Mouse (Mus musculus) kidney, embryonic 15.5 days (tissue): ENCODE data around the gene Sec1. TPM values are rescaled to one million over a fixed set of nuclear protein-coding genes. Genes with fewer than 3 reads are reported as not detected.

Source experiments
- ATAC-seq: fragments of 200-750 bp; cut with Nextera tagmentation; replicated peaks from 2 replicates; pipeline ENCODE4 v1.8.0; 2017; ENCODE audit warnings: moderate TSS enrichment; ENCODE audit not compliant: low FRiP score
- H3K27ac ChIP-seq: fragments of 300-500 bp; sonication (generic); 2 replicates; pipeline ENCODE4 v1.5.1; 2015; ENCODE audit warnings: mild to moderate bottlenecking, inconsistent platforms
- H3K27me3 ChIP-seq: fragments of 300-500 bp; sonication (generic); 2 replicates; pipeline ENCODE4 v1.6.1; 2015; ENCODE audit warnings: inconsistent platforms
- H3K36me3 ChIP-seq: fragments of 300-500 bp; sonication (generic); 2 replicates; pipeline ENCODE4 v1.6.1; 2015; ENCODE audit warnings: inconsistent platforms
- H3K4me1 ChIP-seq: fragments of 300-500 bp; sonication (generic); 2 replicates; pipeline ENCODE4 v1.6.1; 2015; ENCODE audit warnings: inconsistent platforms
- H3K4me2 ChIP-seq: fragments of 300-500 bp; sonication (generic); 2 replicates; pipeline ENCODE4 v1.6.1; 2015; ENCODE audit warnings: moderate library complexity, mild to moderate bottlenecking, inconsistent platforms
- H3K4me3 ChIP-seq: fragments of 300-500 bp; sonication (generic); replicated peaks from 2 replicates; pipeline ENCODE4 v1.5.1; 2015; ENCODE audit warnings: mild to moderate bottlenecking, inconsistent platforms
- H3K9ac ChIP-seq: fragments of 300-500 bp; sonication (generic); 2 replicates; pipeline ENCODE4 v1.6.1; 2015; ENCODE audit warnings: mild to moderate bottlenecking, inconsistent platforms
- H3K9me3 ChIP-seq: fragments of 300-500 bp; sonication (generic); replicated peaks from 2 replicates; pipeline ENCODE4 v1.6.1; 2016; ENCODE audit warnings: inconsistent platforms
- WGBS: fragments of 180-500 bp; shearing (Covaris S2); methylation state at CpG from one replicate; pipeline ENCODE4 v1.1.7; 2015; ENCODE audit warnings: mixed read lengths; 5-methylcytosine and 5-hydroxymethylcytosine counted together
- polyA plus RNA-seq: library from polyadenylated mRNA; unstranded; fragments of >200 nt; fragmentation: Nextera tagmentation; extraction: Ambion mirVana; gene quantifications from 2 replicates; pipeline ENCODE4 v1.2.1, GENCODE M21; 2015

The Sec1 gene
- polyA plus RNA-seq, 1 experiment from 2014 or later: 0.29 TPM

- no peak for ATAC-seq
- Histone ChIP-seq H3K4me2 (peak overlapping the region; percentile 76), H3K4me3 (peak overlapping the region; percentile 47), H3K27ac (peak overlapping the region; percentile 57), H3K9me3 (no peaks in the 10 kb centered on the region), H3K27me3 (no peaks in the 10 kb centered on the region), H3K9ac (no peak overlapping the region), H3K36me3 (peaks cover 8% of the 10 kb centered on the region; the same call in 1 of the 2 replicates), H3K4me1 (peaks cover 72% of the 10 kb centered on the region)
- WGBS: 41% methylated on average over 17 of the region's 17 CpGs
Measured at GRCm38 (mm10) chr7:45641391-45642040, 52.7 kb downstream of the Sec1 start.

GRCm38 (mm10) chr7:45640191-45640957, 53.8 kb downstream of the Sec1 start:
- no peak overlapping the region for H3K9ac ChIP-seq
- no peaks in the 10 kb centered on the region for H3K9me3 ChIP-seq
- WGBS: 60% methylated on average over 19 of the region's 19 CpGs
- peaks cover 14% of the 10 kb centered on the region; the same call in 1 of the 2 replicates for H3K36me3 ChIP-seq
- H3K4me2 ChIP-seq: 0 out of 2 replicates have a peak overlapping the region, but pooled peaks have one; percentile 33
- H3K4me1 ChIP-seq: peaks cover 82% of the 10 kb centered on the region
- peak overlapping the region; percentile 57 for H3K27ac ChIP-seq
- H3K4me3 ChIP-seq: no peak overlapping the region
- no peak for ATAC-seq
- H3K27me3 ChIP-seq: no peaks in the 10 kb centered on the region

GRCm38 (mm10) chr7:45639561-45640027, 54.6 kb downstream of the Sec1 start, which contains the start of gene Mamstr:
Mamstr (plus strand) TSS chr7:45639977.
- Histone ChIP-seq H3K4me1 (peaks cover 84% of the 10 kb centered on the region), H3K9me3 (no peaks in the 10 kb centered on the region), H3K4me2 (peak within 1 kb of the TSS; percentile 55), H3K27me3 (no peaks in the 10 kb centered on the region), H3K4me3 (no peak within 1 kb of the TSS), H3K36me3 (peaks cover 14% of the 10 kb centered on the region; the same call in 1 of the 2 replicates), H3K9ac (no peak within 1 kb of the TSS), H3K27ac (peak within 1 kb of the TSS; percentile 57)
- no peak for ATAC-seq
- 26% methylated on average over 19 of the region's 19 CpGs for WGBS

- no peaks in the 10 kb centered on the region for H3K27me3 ChIP-seq
- peaks cover 78% of the 10 kb centered on the region for H3K4me1 ChIP-seq
- H3K9me3 ChIP-seq: no peaks in the 10 kb centered on the region
- WGBS: 21% methylated on average over 29 of the region's 29 CpGs
- H3K36me3 ChIP-seq: peaks cover 14% of the 10 kb centered on the region; the same call in 1 of the 2 replicates
- peak; percentile 79 for ATAC-seq
- peak overlapping the region; percentile 55 for H3K4me2 ChIP-seq
- H3K4me3 ChIP-seq: peak overlapping the region; percentile 33
- no peak overlapping the region for H3K9ac ChIP-seq
- H3K27ac ChIP-seq: peak overlapping the region; percentile 23; the same call in 1 of the 2 replicates
Measured at GRCm38 (mm10) chr7:45638623-45639401, 55.4 kb downstream of the Sec1 start.

GRCm38 (mm10) chr7:45637710-45638109, 56.5 kb downstream of the Sec1 start:
- H3K36me3 ChIP-seq: peaks cover 14% of the 10 kb centered on the region; the same call in 1 of the 2 replicates
- H3K9me3 ChIP-seq: no peaks in the 10 kb centered on the region
- WGBS: 93% methylated on average over 6 of the region's 6 CpGs
- H3K27me3 ChIP-seq: no peaks in the 10 kb centered on the region; the same call in 1 of the 2 replicates
- no peak overlapping the region for H3K9ac ChIP-seq
- H3K4me3 ChIP-seq: no peak overlapping the region
- peaks cover 75% of the 10 kb centered on the region for H3K4me1 ChIP-seq
- no peak for ATAC-seq
- H3K27ac ChIP-seq: no peak overlapping the region
- no peak overlapping the region; the same call in 1 of the 2 replicates for H3K4me2 ChIP-seq

- no peak for ATAC-seq
- Histone ChIP-seq H3K4me1 (peaks cover 65% of the 10 kb centered on the region), H3K27ac (peak overlapping the region; percentile 77), H3K36me3 (peaks cover 14% of the 10 kb centered on the region; the same call in 1 of the 2 replicates), H3K9me3 (no peaks in the 10 kb centered on the region), H3K9ac (0 out of 2 replicates have a peak overlapping the region, but pooled peaks have one; percentile 10), H3K4me3 (no peak overlapping the region), H3K27me3 (no peaks in the 10 kb centered on the region; the same call in 1 of the 2 replicates), H3K4me2 (no peak overlapping the region)
- WGBS: 59% methylated on average over 15 of the region's 15 CpGs
Measured at GRCm38 (mm10) chr7:45635711-45636688, 58.2 kb downstream of the Sec1 start.

- ATAC-seq: no peak
- peaks cover 2% of the 10 kb centered on the region; the same call in 1 of the 2 replicates for H3K27me3 ChIP-seq
- H3K9ac ChIP-seq: no peak overlapping the region
- peak overlapping the region; percentile 77 for H3K27ac ChIP-seq
- peaks cover 56% of the 10 kb centered on the region for H3K4me1 ChIP-seq
- no peak overlapping the region for H3K4me3 ChIP-seq
- no peak overlapping the region for H3K4me2 ChIP-seq
- 83% methylated on average over 11 of the region's 11 CpGs for WGBS
- H3K36me3 ChIP-seq: peaks cover 14% of the 10 kb centered on the region; the same call in 1 of the 2 replicates
- H3K9me3 ChIP-seq: no peaks in the 10 kb centered on the region
Measured at GRCm38 (mm10) chr7:45634946-45635681, 59.1 kb downstream of the Sec1 start.

- H3K4me3 ChIP-seq: peak overlapping the region; percentile 25
- H3K27me3 ChIP-seq: peaks cover 14% of the 10 kb centered on the region
- H3K36me3 ChIP-seq: peaks cover 14% of the 10 kb centered on the region; the same call in 1 of the 2 replicates
- H3K27ac ChIP-seq: peak overlapping the region; percentile 27; the same call in 1 of the 2 replicates
- WGBS: 18% methylated on average over 35 of the region's 35 CpGs
- H3K4me1 ChIP-seq: peaks cover 42% of the 10 kb centered on the region
- H3K4me2 ChIP-seq: peak overlapping the region; percentile 58
- H3K9me3 ChIP-seq: no peaks in the 10 kb centered on the region
- ATAC-seq: 0 out of 2 replicates have a peak, but pooled peaks have one; percentile 12
- H3K9ac ChIP-seq: peak overlapping the region; percentile 43
Measured at GRCm38 (mm10) chr7:45632499-45632898, 61.7 kb downstream of the Sec1 start.

GRCm38 (mm10) chr7:45630064-45630907, 63.9 kb downstream of the Sec1 start:
- ATAC-seq: no peak
- WGBS: 73% methylated on average over 23 of the region's 23 CpGs
- Histone ChIP-seq H3K36me3 (no peaks in the 10 kb centered on the region), H3K27me3 (peaks cover 18% of the 10 kb centered on the region), H3K27ac (no peak overlapping the region), H3K4me1 (peaks cover 29% of the 10 kb centered on the region), H3K4me2 (peak overlapping the region; percentile 28; the same call in 1 of the 2 replicates), H3K9ac (no peak overlapping the region), H3K4me3 (no peak overlapping the region), H3K9me3 (no peaks in the 10 kb centered on the region)
